Mouse (Mus musculus) large intestine, adult 2 months (tissue): ENCODE results near the gene Gcsh. TPM values are rescaled to one million over a fixed set of nuclear protein-coding genes. Genes with fewer than 3 reads are reported as not detected.

Experiments
- DNase-seq: peaks from one replicate; pipeline ENCODE4 v3.0.0-alpha.2; 2012; ENCODE audit warnings: low read depth, low spot score
- WGBS: fragments of 180-500 bp; shearing (Covaris S2); methylation state at CpG from one replicate; pipeline ENCODE4 v1.1.7; 2018; 5-methylcytosine and 5-hydroxymethylcytosine counted together
- polyA plus RNA-seq: library from polyadenylated mRNA; depleted of rRNA; stranded (reverse); fragments of >200 nt; gene quantifications from 2 replicates; pipeline ENCODE4 v1.2.3, GENCODE M21; 2012; rRNA removed

Gene Gcsh
- 25.1 and 25.9 TPM in 2 replicates for polyA plus RNA-seq

GRCm38 (mm10) chr8:116993095-116993867 lies at the start of gene Gcsh:
Gcsh (minus strand) TSS chr8:116993537.
- DNase-seq = peak; percentile 99
- under 1% methylated on average over 56 of the region's 56 CpGs for WGBS

GRCm38 (mm10) chr8:117039843-117040242 lies 46.5 kb upstream of the Gcsh start:
- no peak for DNase-seq
- WGBS = 74% methylated on average over 7 of the region's 7 CpGs

DNA sequence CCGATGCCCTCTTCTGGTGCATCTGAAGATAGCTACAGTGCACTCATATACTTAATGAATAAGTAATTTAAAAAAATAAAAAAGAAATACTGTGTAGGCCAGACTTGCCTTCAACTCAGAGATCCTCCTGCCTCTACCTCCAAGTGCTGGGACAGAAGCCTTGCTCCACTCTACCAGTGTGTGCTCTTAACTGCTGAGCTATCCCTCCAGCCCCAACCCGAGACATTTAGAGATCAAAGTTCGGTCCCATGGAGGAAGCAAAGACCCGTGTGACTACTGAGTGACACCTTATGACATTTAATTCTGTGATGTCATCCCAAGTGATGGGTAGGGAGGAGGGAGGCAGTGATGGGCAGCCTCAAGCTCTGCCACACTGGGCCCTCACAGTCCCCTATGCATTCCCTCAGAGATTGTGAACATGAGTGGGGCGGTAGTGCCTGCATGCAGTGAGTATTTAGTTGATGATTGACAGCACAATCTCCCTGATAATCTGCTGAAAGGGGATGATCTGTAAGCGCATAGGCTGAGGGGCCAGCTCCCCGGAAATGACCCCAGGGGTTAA lies 44.1 kb upstream of the Gcsh start:
- DNase-seq = no peak
- 60% methylated on average over 7 of the region's 7 CpGs for WGBS

DNA sequence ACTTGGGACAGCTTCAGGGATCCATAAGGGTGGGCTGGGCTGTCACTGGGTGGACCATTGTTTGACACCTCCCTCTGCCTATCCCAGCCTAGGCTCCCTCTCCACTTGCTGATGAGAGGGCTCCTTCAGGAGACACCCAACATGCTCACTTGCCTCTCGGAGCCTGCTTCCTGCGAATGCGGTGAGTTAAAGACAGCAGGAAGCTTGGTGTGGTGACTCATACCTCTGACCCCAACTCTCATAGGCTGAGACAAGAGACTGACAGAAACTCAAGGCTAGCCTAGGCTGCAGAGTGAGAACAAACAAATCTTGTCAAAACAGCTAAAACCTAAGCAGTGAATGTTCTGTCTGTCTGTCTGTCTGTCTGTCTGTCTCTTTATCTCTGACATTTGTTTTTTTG lies 40.1 kb upstream of the Gcsh start:
- WGBS = 64% methylated on average over 3 of the region's 3 CpGs
- no peak for DNase-seq

DNA sequence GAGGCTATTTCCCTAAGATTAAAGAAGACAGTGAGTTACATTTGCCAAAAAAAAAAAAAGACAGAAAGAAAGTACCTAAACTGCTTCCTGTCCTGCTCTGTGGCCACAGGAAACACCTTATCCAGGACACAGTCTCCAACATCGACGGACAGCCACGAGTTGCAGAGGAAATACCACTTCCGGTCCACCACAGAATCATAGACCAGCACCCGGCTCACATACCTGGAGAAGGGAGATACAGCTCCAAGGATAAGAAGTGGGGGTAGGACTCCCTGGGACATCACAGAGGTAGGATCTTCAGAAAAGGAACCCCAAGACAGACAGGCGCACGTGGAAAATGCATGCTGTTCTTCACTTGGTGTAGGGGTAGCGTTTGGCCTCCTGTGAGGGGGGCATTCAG lies 39.3 kb upstream of the Gcsh start:
- WGBS = 75% methylated on average over 8 of the region's 8 CpGs

GRCm38 (mm10) chr8:117031476-117031875 lies 38.1 kb upstream of the Gcsh start:
- 31% methylated on average over 6 of the region's 6 CpGs for WGBS
- DNase-seq = no peak

More for the DNA sequence above, 39.3 kb upstream of the Gcsh start:
- no peak for DNase-seq

DNA sequence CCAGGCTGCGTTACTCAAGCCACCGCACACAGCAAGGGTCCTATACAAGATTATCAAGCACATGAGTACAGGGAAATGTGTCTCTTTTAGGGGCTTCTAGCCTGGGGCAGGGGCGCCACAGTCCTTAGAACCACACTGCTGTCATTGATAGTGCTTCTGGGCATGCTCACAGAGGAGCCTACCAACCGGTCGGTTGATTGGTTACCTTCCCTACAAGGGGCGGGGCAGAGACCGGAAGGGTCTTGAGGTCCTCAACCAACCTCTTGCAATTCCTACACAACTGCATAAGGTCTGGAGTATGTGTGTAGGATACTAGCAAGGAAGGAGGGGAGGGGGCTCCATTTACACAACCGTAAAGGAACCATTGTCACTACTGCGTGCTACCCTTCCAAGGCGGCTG lies 35.3 kb upstream of the Gcsh start:
- DNase-seq = no peak
- WGBS = 93% methylated on average over 10 of the region's 10 CpGs

DNA sequence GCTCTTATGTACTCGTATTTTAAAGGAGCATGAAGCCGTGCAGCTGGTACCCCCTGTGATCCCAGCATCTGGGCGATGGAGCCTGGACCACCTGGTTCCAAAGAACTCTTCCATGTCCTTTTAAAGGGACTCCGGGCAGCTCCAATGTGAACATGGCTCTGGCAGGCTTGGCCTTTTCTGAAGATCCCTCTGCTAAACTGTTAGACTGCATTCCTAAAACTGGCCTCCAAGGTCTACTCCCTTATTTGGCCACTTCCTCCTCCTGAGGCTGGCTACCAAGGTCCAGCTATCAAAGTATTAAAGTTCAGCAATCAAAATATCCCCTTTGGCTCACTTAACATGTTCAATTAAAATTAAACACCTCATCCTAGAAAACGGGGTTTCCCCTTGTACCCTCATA lies 34.3 kb upstream of the Gcsh start:
- 70% methylated on average over 5 of the region's 5 CpGs for WGBS
- DNase-seq = no peak

GRCm38 (mm10) chr8:117022297-117022993 lies 29.1 kb upstream of the Gcsh start:
- 42% methylated on average over 1 of the region's 1 CpGs for WGBS
- DNase-seq = no peak

DNA sequence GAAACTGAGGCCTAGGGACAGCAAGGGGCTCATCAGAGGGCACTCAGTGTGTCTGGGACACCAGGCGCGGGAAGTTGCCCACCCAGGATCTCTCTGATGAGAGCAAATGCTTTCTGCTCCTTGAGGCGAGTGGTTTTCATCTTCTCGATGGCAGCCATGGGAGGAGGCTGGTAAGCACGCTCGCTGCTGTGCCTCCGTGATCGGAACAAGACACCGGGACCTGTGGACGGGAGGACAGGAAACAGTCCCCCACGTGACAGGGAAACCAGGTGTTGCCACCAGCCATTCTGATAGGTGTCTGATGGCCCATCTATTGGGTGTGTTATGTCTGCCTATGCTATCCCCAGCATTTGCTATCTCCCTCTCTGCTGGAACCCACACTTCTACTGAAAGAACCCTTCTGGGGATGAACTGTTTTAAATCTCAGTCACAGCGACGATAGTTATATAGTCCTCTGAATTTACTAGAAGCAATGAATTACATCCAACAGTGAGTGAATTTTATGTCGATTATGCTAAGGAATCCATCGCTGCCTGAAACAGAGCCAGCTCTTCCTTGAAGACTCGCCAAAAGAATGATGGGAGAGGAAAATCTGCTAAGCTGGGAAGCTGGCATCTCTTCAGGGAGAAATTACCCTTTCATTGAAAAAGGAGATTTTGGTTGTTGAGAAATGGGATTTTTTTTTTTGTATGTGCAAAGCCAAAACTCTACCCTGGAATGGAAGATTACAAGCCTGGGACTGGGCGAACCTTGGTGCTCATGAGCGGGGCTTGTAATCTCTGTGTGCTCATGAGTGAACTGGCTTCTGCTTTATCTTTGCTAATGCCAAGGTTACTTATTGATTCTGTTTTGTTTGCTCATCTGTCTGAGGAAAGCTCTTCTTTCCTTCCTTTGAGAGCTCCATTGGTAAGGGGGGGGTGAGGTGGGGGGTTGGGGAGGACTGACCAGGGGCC lies 26.3 kb upstream of the Gcsh start:
- DNase-seq = no peak
- WGBS = 80% methylated on average over 18 of the region's 18 CpGs

DNA sequence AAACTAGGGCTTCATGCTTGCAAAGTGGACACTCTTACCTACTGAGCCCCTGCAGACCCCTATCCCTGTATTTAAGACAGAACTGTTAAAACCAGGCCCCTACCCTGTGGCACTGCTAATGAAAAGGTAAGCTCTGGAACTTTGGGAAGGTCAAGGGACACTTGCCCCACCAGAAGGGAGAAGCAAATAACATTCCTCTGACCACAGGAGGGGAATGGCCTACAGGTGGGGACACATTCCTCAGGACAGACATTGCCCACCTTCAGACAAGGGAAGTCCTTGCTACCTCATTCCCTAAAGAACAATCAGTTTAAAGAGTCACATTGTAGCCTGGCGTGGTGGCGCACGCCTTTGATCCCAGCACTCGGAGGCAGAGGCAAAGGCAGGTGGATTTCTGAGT lies 24.6 kb upstream of the Gcsh start:
- 92% methylated on average over 4 of the region's 4 CpGs for WGBS

GRCm38 (mm10) chr8:117017006-117017405 lies 23.7 kb upstream of the Gcsh start:
- no peak for DNase-seq
- 77% methylated on average over 8 of the region's 8 CpGs for WGBS

More for the DNA sequence above, 24.6 kb upstream of the Gcsh start:
- DNase-seq = no peak

DNA sequence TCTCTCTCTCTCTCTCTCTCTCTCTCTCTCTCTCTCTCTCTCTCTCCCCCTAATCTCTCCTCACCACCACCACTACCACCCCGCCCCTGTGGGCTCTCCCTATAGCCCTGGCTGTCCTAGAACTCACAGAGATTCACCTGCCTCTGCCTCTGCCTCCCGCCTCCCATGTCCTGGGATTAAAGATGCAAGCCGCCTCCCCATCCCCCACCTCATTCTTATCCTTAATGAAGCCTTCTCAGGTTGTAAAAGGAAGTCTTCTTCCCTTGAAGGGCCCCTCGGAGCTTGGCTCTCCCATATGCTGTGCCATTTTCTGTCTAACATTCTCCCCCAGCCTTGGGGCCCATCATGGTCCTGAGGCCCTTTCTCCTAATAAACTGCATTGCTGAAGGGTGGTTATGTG lies 22.3 kb upstream of the Gcsh start:
- 50% methylated on average over 4 of the region's 4 CpGs for WGBS
- no peak for DNase-seq

GRCm38 (mm10) chr8:117011366-117011765 lies 18.0 kb upstream of the Gcsh start:
- 86% methylated on average over 9 of the region's 9 CpGs for WGBS
- no peak for DNase-seq

- WGBS = 58% methylated on average over 11 of the region's 11 CpGs
- no peak for DNase-seq
Measured at GRCm38 (mm10) chr8:116994016-116994716, 829 bp upstream of the Gcsh start.

- 3% methylated on average over 23 of the region's 23 CpGs for WGBS
- DNase-seq = no peak
Measured at GRCm38 (mm10) chr8:116992176-116992971, 963 bp downstream of the Gcsh start.

DNA sequence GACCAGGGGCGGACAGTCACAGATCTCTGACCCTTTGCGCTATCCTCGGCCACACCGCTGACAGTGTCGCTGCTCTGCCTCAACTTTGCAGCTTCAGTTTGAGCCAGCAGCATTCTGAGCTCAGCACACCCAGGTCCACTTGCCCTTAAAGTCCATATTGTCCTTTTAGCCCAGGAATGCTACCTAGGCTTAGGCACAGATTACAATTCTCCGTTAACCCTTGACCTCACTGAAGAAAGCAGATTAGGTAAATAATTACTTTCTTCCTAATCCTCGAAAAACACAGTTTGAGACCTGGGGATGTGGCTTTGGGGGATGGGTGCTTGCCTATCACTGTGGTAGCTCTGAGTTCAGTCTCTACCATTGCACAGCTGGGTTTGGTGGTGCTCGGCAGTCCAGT lies 2.1 kb downstream of the Gcsh start:
- 87% methylated on average over 8 of the region's 8 CpGs for WGBS
- DNase-seq = no peak

DNA sequence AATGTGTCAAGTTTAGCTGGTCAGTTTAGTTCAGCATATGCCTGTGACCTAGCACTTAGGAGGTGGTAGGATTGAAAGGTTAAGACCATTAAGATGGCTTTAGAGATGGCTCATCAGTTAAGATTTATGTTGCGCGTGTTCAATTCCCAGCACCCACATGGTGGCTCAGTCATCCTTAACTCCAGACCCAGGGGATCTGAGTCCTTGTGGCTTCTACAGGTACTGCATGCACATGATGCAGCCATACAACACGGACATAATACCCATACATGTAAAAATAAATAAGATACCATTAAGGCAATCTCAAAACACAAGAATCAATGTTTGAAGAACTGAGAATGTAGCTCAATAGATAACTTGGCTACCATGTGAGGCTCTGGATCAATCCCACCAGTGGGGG lies 3.5 kb downstream of the Gcsh start:
- DNase-seq = no peak
- whole genome bisulfite sequencing = 93% methylated on average over 3 of the region's 3 CpGs
